In genomic region chr1:43317076-43317871, GRCm38 (mm10) we compare ENCODE assay signal across 12 mouse cellular contexts.
DNase-seq lines count a peak whose midpoint lies in the region; ATAC-seq and TF ChIP-seq lines count a peak whose summit lies in the region.
"Had no signal": no experiment of that assay in that cellular context is flagged by ENCODE, and none has a peak within 500 bp of the region (broad histone marks: within the 10 kb centered on the region; RNA-seq: fewer than 3 reads in every experiment).

No protein-coding gene starts in this region.

- 0 out of 2 replicates have a peak, but pooled peaks have one; percentile 23 for ATAC-seq in frontal cortex, adult (ENCODE audit: low TSS enrichment)
- ATAC-seq: CD4-positive, CD25-positive, alpha-beta regulatory T cell, adult 4 months had no signal

- DNase-seq in frontal cortex, postnatal 36 days (ENCODE audit: low spot score in 2 of 2): no peak
- peak; percentile 76 for DNase-seq in Muller cell, postnatal 12 days (ENCODE audit: inconsistent ontology term)
- DNase-seq in cerebellum, adult 9-10 months: peak; percentile 20
- DNase-seq in layer of hippocampus, adult 2 months (ENCODE audit: low spot score in 2 of 2): peak; percentile 47 to 61
- DNase-seq in gastrocnemius, adult 18-20 months (ENCODE audit: low spot score): no peak
- DNase-seq in spleen, postnatal 14 days (ENCODE audit: low spot score in 2 of 2): no peak
- no peak for DNase-seq in thymus, postnatal 36 days
- DNase-seq: kidney, adult 11 months; right cerebral cortex, adult 18-20 months had no signal

- no peak for TF ChIP-seq CTCF in layer of hippocampus, adult 2 months (conservative IDR thresholded peaks at IDR 0.05)

- no peak overlapping the region for H3K4me3 ChIP-seq in layer of hippocampus, adult 2 months

- H3K27ac ChIP-seq in layer of hippocampus, adult 2 months: peak overlapping the region; percentile 57
- H3K27ac ChIP-seq: stomach, postnatal 0 days had no signal

Comparison
In these comparisons a context has a peak if more than half of its experiments do, and no peak if none do; other contexts are left out.
1. DNase-seq: peak in Muller cell, postnatal 12 days (single experiment), cerebellum, adult 9-10 months (single experiment) and layer of hippocampus, adult 2 months (2 of 2); none in frontal cortex, postnatal 36 days (0 of 2), gastrocnemius, adult 18-20 months (single experiment), spleen, postnatal 14 days (0 of 2) and thymus, postnatal 36 days (0 of 2).